Mouse (Mus musculus) midbrain, embryonic 15.5 days (tissue): ENCODE results near the gene Twnk. TPM values are rescaled to one million over a fixed set of nuclear protein-coding genes. Genes with fewer than 3 reads are reported as not detected.
A peak's percentile ranks its signal among the peaks of the same experiment; 100 is the strongest.

Experiments used
- ATAC-seq: fragments of 200-750 bp; cut with Nextera tagmentation; replicated peaks from 2 replicates; pipeline ENCODE4 v1.8.0; 2017; ENCODE audit warnings: moderate TSS enrichment
- H3K27ac ChIP-seq: fragments of 300-500 bp; sonication (generic); 2 replicates; pipeline ENCODE4 v1.5.1; 2015; ENCODE audit warnings: mild to moderate bottlenecking, inconsistent platforms
- H3K27me3 ChIP-seq: fragments of 300-500 bp; sonication (generic); replicated peaks from 2 replicates; pipeline ENCODE4 v1.6.1; 2015; ENCODE audit warnings: inconsistent platforms
- H3K36me3 ChIP-seq: fragments of 300-500 bp; sonication (generic); replicated peaks from 2 replicates; pipeline ENCODE4 v1.6.1; 2015; ENCODE audit warnings: inconsistent platforms
- H3K4me1 ChIP-seq: fragments of 300-500 bp; sonication (generic); 2 replicates; pipeline ENCODE4 v1.6.1; 2015; ENCODE audit warnings: inconsistent platforms
- H3K4me2 ChIP-seq: fragments of 300-500 bp; sonication (generic); 2 replicates; pipeline ENCODE4 v1.6.1; 2015; ENCODE audit warnings: inconsistent platforms, mild to moderate bottlenecking, moderate library complexity
- H3K4me3 ChIP-seq: fragments of 300-500 bp; sonication (generic); 2 replicates; pipeline ENCODE4 v1.5.1; 2015; ENCODE audit warnings: mild to moderate bottlenecking, inconsistent platforms
- H3K9ac ChIP-seq: fragments of 300-500 bp; sonication (generic); 2 replicates; pipeline ENCODE4 v1.6.1; 2015; ENCODE audit warnings: mild to moderate bottlenecking, inconsistent platforms
- H3K9me3 ChIP-seq: fragments of 300-500 bp; sonication (generic); 2 replicates; pipeline ENCODE4 v1.6.1; 2016; ENCODE audit warnings: inconsistent platforms
- WGBS: fragments of 180-500 bp; shearing (Covaris S2); methylation state at CpG from one replicate; pipeline ENCODE4 v1.1.7; 2015; ENCODE audit warnings: mixed read lengths; 5-methylcytosine and 5-hydroxymethylcytosine counted together
- polyA plus RNA-seq: library from polyadenylated mRNA; unstranded; fragments of >200 nt; fragmentation: Nextera tagmentation; extraction: Ambion mirVana; gene quantifications from 2 replicates; pipeline ENCODE4 v1.2.1, GENCODE M21; 2015

Gene Twnk
- polyA plus RNA-seq, 1 experiment from 2014 or later, result 17.2 TPM

GRCm38 (mm10) chr19:45058113-45058839 lies 52.8 kb downstream of the Twnk start:
- Histone ChIP-seq H3K9ac (peak overlapping the region; percentile 74), H3K9me3 (no peaks in the 10 kb centered on the region), H3K4me2 (peak overlapping the region; percentile 87), H3K27me3 (no peaks in the 10 kb centered on the region), H3K27ac (peak overlapping the region; percentile 94), H3K4me3 (peak overlapping the region; percentile 58), H3K4me1 (peaks cover 28% of the 10 kb centered on the region), H3K36me3 (peaks cover 3% of the 10 kb centered on the region; the same call in 1 of the 2 replicates)
- peak; percentile 93 for ATAC-seq
- under 1% methylated on average over 34 of the region's 34 CpGs for WGBS

- Histone ChIP-seq H3K36me3 (peaks cover 3% of the 10 kb centered on the region; the same call in 1 of the 2 replicates), H3K9me3 (no peaks in the 10 kb centered on the region), H3K4me3 (peak overlapping the region; percentile 58), H3K9ac (peak overlapping the region; percentile 74), H3K27ac (peak overlapping the region; percentile 94), H3K27me3 (no peaks in the 10 kb centered on the region), H3K4me1 (peaks cover 30% of the 10 kb centered on the region), H3K4me2 (peak overlapping the region; percentile 87)
- ATAC-seq, result no peak
- WGBS, result 1% methylated on average over 14 of the region's 14 CpGs
These were observed 53.4 kb downstream of the Twnk start for GRCm38 (mm10) chr19:45058841-45059240.

Other genes starting within 250 kb of the Twnk start
- 0.68 TPM in 2 replicates for gene Pax2, start 249.6 kb upstream of the Twnk start, polyA plus RNA-seq
- 27.8 and 33.0 TPM in 2 replicates for gene Slf2, start 74.5 kb upstream of the Twnk start, polyA plus RNA-seq
- gene Sema4g, start 16.6 kb upstream of the Twnk start, polyA plus RNA-seq, result 17.1 and 20.4 TPM in 2 replicates
- 86.9 and 88.0 TPM in 2 replicates for gene Mrpl43, start 779 bp downstream of the Twnk start, polyA plus RNA-seq
- 25.2 and 28.6 TPM in 2 replicates for gene Lzts2, start 8.8 kb downstream of the Twnk start, polyA plus RNA-seq
- 3.2 and 4.1 TPM in 2 replicates for gene Pdzd7, start 40.1 kb downstream of the Twnk start, polyA plus RNA-seq
- 89.6 and 97.2 TPM in 2 replicates for gene Sfxn3, start 41.8 kb downstream of the Twnk start, polyA plus RNA-seq
- gene Kazald1, start 69.6 kb downstream of the Twnk start, polyA plus RNA-seq, result 1.3 TPM in 2 replicates
- not detected in 2 replicates for gene Tlx1, start 145.0 kb downstream of the Twnk start, polyA plus RNA-seq
- gene Lbx1, start 230.1 kb downstream of the Twnk start, polyA plus RNA-seq, result 0.06 and 0.09 TPM in 2 replicates